Mouse (Mus musculus) brain, embryonic 14.5 days (tissue): ENCODE data around the gene Psen2.

Experiments
- CTCF ChIP-seq: fragments of 200-500 bp; IDR thresholded peaks from 2 replicates; pipeline ENCODE4 v1.5.1; 2012; ENCODE audit warnings: inconsistent platforms, mild to moderate bottlenecking, moderate library complexity, borderline replicate concordance; ENCODE audit not compliant: insufficient read depth, insufficient read length; ENCODE audit errors: extremely low read depth
- POLR2A ChIP-seq: fragments of 200-500 bp; IDR thresholded peaks from 2 replicates; pipeline ENCODE4 v1.6.1; 2012; ENCODE audit warnings: mild to moderate bottlenecking, inconsistent platforms, borderline replicate concordance; ENCODE audit not compliant: poor library complexity, insufficient read depth, insufficient read length, severe bottlenecking; ENCODE audit errors: extremely low read depth

DNA sequence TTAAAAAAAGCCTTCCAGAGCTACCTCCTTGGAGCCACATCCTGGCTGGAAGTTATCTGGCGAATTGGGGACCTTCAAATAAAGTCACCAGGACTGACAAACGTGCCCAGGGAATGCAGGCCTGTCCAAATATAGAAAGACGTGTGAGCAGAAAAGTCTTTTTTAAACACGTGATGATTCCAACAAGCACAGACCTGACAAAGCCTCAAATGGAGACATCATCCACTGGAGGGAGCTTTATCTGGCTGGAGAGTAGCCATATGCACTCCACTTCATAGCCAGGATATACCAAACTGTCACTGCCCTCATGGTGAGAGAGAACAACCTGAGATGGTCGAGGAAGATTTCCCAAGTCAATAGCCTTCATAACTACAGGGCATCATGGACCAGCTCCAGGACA is 77.4 kb downstream of the Psen2 start:
- no peak for TF ChIP-seq POLR2A
- TF ChIP-seq CTCF, result no peak
